Mouse (Mus musculus) embryo, embryonic 11.5 days (tissue): Measurements from ENCODE around the gene 2210407C18Rik.

Source experiments
- DNase-seq: peaks from one replicate; pipeline ENCODE4 v3.0.0-alpha.2; 2012; ENCODE audit warnings: low read depth, low spot score

The 2210407C18Rik gene

DNA sequence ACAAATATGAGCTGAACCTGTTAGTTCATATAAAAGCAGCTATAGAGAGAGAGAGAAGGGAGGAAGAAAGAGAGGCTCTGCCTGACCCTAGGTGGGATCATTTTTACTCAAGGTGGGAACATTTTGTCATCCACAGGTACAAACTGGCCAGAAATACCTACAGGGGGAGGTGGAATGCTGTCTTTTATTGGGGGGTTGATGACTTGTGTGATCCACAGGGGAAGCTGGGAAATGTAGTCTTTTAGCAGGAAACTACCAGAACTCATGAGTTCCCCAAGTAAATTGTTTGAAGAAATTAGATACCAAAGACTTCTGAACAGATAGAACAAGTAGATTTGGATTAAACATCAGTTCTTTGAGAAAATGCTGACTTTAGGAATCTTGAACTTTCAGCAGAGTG, 13.8 kb downstream of the 2210407C18Rik start:
- DNase-seq, result no peak

DNA sequence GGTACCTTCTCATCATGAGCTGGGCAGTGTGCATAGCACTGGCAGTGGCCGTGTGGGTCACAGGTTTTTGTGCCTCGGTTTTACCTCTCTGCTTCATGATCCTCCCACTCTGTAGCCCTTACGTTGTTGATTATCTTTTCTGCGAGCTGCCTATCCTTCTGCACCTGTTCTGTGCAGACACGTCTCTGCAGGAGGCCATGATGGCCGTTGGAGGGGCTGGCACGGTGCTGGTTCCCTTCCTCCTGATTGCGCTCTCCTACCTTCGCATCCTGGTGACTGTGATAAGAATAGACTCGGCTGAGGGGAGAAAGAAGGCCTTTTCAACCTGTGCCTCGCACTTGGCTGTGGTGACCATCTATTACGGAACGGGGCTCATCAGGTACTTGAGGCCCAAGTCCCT, 18.0 kb downstream of the 2210407C18Rik start:
- no peak for DNase-seq

DNA sequence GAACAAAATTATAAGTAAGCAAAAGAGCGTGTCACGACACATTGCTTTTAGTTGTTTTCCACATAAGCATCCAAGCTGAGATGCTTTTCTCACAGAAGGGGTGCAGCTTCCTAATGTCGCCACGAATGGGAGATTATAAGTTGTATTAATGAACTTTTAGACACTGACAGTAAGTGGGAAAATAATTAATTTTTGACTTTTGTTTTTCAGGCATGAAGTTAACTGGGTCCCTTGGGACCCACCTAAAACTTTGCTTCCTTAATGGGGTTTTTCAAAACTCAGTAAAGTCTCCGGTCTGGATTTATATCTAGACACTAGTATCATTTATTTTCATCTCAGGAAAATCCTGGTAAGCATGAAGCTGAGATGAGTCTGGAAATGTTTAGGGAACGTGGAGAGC, 21.1 kb downstream of the 2210407C18Rik start, which contains the start of gene Olfr324:
TSS of gene Olfr324 (plus strand) at position 301 of the 400 bp plus-strand sequence.
- DNase-seq, result no peak

DNA sequence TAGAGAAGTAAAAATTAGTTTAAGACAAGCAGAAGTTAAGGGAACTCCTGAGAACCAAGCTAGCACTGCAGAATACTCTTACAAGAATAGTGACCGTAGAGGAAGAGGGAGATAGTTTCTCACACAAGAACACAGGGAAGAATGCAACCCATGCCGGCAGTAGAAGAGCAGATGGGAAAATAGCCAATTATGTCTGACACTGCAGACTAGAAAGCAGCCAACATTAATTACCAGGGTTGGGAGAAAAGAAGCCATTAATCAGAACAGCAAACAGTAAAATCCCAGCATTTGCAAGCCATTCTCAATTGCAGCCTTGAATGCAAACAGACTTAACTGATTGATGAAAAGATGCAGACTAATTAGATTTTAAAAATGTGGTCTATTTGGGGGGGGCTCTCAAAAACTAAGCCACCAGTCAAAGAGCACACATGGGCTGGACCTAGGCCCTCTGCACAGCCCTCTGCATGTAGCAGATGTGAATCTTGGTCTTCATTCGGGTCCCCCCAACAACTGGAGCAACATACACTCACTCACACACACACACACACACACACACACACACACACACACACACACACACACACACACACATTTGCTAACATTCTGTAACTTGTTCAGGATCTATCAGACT, 27.1 kb downstream of the 2210407C18Rik start:
- DNase-seq, result no peak

DNA sequence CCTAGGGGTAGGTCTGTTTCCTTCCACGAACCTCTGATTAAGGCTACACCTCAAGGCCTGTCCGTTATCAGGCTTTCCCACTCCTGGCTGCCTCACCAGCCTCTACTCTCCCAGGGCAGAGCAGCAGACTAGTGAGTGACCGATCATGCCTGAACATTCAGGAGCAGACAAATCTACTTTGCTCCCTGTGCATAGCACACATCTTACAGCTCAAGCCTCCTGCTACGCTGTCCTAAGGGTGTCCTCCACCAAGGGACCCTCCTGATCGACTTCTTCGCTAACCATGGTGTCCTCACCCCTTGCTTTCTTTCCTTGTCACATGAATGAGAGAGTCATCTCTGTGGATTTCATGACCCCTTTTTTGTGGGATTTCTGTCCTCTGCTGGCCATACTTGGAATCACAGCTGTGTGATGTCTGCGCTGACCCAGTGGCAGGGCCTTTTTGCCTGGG, 28.0 kb downstream of the 2210407C18Rik start:
- peak; percentile 53 for DNase-seq

DNA sequence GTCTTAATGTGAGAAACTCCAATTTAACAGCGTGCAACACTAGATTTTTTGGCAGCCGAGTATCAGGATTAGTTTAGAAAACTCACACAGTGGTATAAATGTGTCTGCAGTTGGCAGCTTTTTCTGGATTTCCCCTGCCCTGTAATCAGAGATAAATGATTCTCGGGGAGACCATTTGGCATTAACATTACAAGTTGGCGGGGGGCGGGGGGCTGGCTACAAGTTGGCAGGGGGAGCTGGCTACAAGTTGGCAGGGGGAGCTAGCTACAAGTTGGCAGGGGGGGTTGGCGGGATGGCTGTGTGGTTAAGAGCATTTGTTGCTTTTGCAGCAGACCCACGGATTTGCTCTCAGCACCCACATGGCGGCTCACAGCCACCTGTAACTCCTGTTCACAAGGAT, 37.2 kb downstream of the 2210407C18Rik start:
- DNase-seq, result no peak

DNA sequence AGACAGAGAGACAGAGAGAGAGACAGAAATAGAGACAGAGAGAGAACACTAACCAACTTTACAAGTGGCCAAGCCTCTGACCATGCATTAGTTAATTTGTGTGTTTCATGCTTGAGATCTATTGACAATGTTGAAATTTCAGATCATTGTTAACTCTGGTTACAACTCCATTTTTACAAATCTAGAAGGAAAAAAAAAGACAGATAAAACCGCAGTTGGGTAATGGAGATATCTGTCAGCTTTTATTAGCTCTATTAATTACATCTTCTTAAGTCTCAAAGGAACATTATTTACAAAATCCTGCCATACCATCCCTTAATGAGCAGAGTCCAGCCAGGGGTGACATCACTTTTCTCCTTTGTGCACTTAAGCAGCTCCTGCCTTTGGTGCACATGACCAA, 38.4 kb downstream of the 2210407C18Rik start, which contains the start of gene Olfr325:
TSS of gene Olfr325 (plus strand) at position 301 of the 400 bp plus-strand sequence.
- no peak for DNase-seq

DNA sequence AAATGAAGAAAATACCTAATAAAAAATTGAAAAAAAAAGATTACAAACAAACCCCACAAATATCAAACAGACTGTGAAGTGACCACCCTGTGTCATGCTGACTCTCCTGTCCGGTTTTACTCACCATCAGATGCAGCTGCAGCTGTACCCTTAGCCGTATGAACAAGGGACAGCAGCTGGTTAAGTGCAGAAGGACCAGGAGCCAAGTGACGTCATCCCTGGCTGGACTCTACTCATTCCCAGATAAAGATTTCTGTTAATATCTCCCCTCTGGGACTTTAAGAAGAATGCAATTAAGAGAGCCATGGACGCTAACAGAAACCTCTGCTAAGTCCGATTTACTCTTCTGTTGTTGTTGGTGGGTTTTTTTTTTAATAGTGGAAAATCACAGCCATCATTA, 45.5 kb downstream of the 2210407C18Rik start, which contains the start of gene Olfr224:
TSS of gene Olfr224 (minus strand) at position 149 of the 400 bp plus-strand sequence.
- no peak for DNase-seq
